Mouse (Mus musculus) cortical plate, adult 2 months (tissue): Measurements from ENCODE around the gene Apom.

Experiments
- CTCF ChIP-seq: fragments of 200-500 bp; IDR thresholded peaks from 2 replicates; pipeline ENCODE4 v1.5.1; 2011; ENCODE audit warnings: mild to moderate bottlenecking, control low read depth, low read length; ENCODE audit not compliant: insufficient read depth; ENCODE audit errors: extremely low read depth
- POLR2A ChIP-seq: fragments of 200-500 bp; IDR thresholded peaks from 2 replicates; pipeline ENCODE4 v1.6.1; 2011; ENCODE audit warnings: mild to moderate bottlenecking, low read length, control low read depth; ENCODE audit not compliant: insufficient read depth; ENCODE audit errors: extremely low read depth

GRCm38 (mm10) chr17:35090166-35090932, 41.5 kb downstream of the Apom start:
- no peak for TF ChIP-seq POLR2A
- no peak for TF ChIP-seq CTCF
